Mouse (Mus musculus): ENCODE results near the gene Ucn2.

Gene Ucn2

GRCm38 (mm10) chr9:109031001-109031400 is 45.2 kb downstream of the Ucn2 start:
- no peak for DNase-seq (ENCODE audit: low spot score in 2 of 2)

GRCm38 (mm10) chr9:109031686-109032085 is 45.9 kb downstream of the Ucn2 start:
- no peak for DNase-seq (ENCODE audit: low spot score in 2 of 2)

GRCm38 (mm10) chr9:109032435-109032834 is 46.6 kb downstream of the Ucn2 start:
- no peak for DNase-seq (ENCODE audit: low spot score in 2 of 2)

All from frontal cortex, postnatal 36 days (tissue).